Mouse (Mus musculus) embryonic facial prominence, embryonic 10.5 days (tissue): ENCODE measurements at regions not wholly inside any gene's neighbourhood (a gene's known extent, or its start where the extent isn't known, plus 50 kb on each side); places are given as distances from the start of the nearest gene placed in this dataset.
A peak's percentile ranks its signal among the peaks of the same experiment; 100 is the strongest.

Source experiments
- DNase-seq: peaks from one replicate; pipeline ENCODE4 v3.0.0-alpha.2; 2017; ENCODE audit warnings: low spot score
- H3K27ac ChIP-seq: fragments of 300-500 bp; sonication (generic); replicated peaks from 2 replicates; pipeline ENCODE4 v1.5.1; 2016; ENCODE audit warnings: mild to moderate bottlenecking
- H3K27me3 ChIP-seq: fragments of 300-500 bp; sonication (generic); replicated peaks from 2 replicates; pipeline ENCODE4 v1.6.1; 2016; ENCODE audit warnings: low read depth, mild to moderate bottlenecking; ENCODE audit not compliant: poor library complexity, severe bottlenecking
- H3K36me3 ChIP-seq: fragments of 300-500 bp; sonication (generic); replicated peaks from 2 replicates; pipeline ENCODE4 v1.6.1; 2016; ENCODE audit warnings: mild to moderate bottlenecking, moderate library complexity
- H3K4me1 ChIP-seq: fragments of 300-500 bp; sonication (generic); 2 replicates; pipeline ENCODE4 v1.6.1; 2016
- H3K4me3 ChIP-seq: fragments of 300-500 bp; sonication (generic); 2 replicates; pipeline ENCODE4 v1.5.1; 2016; ENCODE audit warnings: mild to moderate bottlenecking, moderate library complexity
- H3K9me3 ChIP-seq: fragments of 300-500 bp; sonication (generic); 2 replicates; pipeline ENCODE4 v1.6.1; 2016; ENCODE audit warnings: mild to moderate bottlenecking
- WGBS: fragments of 180-500 bp; shearing (Covaris S2); methylation state at CpG from one replicate; pipeline ENCODE4 v1.1.7; 2016; 5-methylcytosine and 5-hydroxymethylcytosine counted together

DNA sequence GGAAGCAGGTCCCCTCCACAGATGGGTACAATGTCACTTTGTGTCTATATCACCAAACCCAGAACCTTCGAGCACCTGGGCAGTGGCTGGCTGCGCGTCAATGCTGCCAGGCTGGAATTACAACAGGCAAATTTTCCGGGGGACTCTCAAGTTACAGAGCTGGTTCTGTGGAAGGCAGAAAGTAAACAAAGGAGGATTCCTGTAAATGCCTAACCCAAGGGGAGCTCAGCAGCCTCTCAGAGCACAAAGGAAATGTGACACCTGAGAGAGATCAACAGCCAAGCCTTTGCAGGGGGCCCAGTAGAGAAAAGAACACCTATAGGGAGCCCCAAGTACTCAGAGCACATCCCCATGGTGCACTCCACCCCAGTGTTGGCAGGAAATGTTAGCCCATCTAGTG, 70.7 kb downstream of the Setd4 start:
- DNase-seq: peak; percentile 46
- Histone ChIP-seq H3K27me3 (no peaks in the 10 kb centered on the region), H3K4me3 (no peak overlapping the region), H3K27ac (0 out of 2 replicates have a peak overlapping the region, but pooled peaks have one; percentile 3), H3K9me3 (no peaks in the 10 kb centered on the region), H3K36me3 (no peaks in the 10 kb centered on the region), H3K4me1 (peaks cover 14% of the 10 kb centered on the region)
- 9% methylated on average over 4 of the region's 4 CpGs for WGBS

- Histone ChIP-seq H3K4me1 (peaks cover 14% of the 10 kb centered on the region), H3K4me3 (no peak overlapping the region), H3K9me3 (no peaks in the 10 kb centered on the region), H3K36me3 (no peaks in the 10 kb centered on the region), H3K27ac (no peak overlapping the region), H3K27me3 (no peaks in the 10 kb centered on the region)
- DNase-seq: no peak
- WGBS: 83% methylated on average over 8 of the region's 8 CpGs
Observed at GRCm38 (mm10) chr16:93531937-93532336, 71.9 kb downstream of the Setd4 start.

DNA sequence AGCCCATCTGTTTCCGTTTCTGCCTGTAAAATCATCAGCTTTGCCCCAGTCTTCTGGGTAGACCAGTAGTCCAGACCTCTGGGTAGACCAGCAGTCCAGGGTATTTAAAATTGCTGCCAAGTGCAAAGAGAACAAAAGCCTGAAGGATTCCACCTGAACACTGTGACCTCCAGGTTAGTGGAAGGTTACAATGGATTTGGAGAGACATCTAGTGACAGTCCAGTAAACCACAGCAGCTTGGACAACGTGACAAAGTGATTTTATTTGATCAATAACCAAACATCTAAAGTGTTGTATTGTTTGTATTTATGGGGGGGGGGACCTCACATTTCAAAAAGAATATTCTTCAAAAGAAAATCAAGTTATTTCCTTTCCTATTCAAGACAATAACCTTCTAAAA, 81.4 kb downstream of the Setd4 start:
- WGBS: 73% methylated on average over 2 of the region's 2 CpGs
- H3K27ac ChIP-seq: no peak overlapping the region
- H3K4me1 ChIP-seq: 0 out of 2 replicates have a peak, but pooled peaks cover 5% of the 10 kb centered on the region
- no peaks in the 10 kb centered on the region for H3K9me3 ChIP-seq
- H3K4me3 ChIP-seq: no peak overlapping the region
- DNase-seq: no peak
- no peaks in the 10 kb centered on the region for H3K36me3 ChIP-seq
- no peaks in the 10 kb centered on the region for H3K27me3 ChIP-seq

DNA sequence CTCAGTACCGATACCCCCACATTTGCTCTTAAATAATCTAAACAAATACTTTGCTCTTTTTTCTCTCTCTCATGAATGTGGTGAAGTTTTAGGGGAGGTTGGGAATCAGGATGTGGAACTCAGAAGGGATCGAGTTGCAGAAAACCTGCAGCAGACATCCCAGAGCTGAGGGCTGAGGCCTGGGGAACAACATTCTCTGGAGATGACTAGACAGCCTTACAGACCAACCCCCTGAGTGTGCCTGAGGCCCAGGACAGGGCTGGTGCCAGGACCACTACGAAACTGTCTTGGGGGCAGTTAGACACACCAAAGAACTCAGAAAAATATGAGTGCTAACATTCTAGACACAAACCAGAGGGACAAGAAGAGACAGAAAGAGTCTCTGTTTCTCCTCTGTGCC, 83.4 kb downstream of the Setd4 start:
- no peak overlapping the region for H3K27ac ChIP-seq
- H3K36me3 ChIP-seq: no peaks in the 10 kb centered on the region
- DNase-seq: no peak
- 0 out of 2 replicates have a peak, but pooled peaks cover 5% of the 10 kb centered on the region for H3K4me1 ChIP-seq
- no peaks in the 10 kb centered on the region for H3K27me3 ChIP-seq
- no peaks in the 10 kb centered on the region for H3K9me3 ChIP-seq
- no peak overlapping the region for H3K4me3 ChIP-seq
- WGBS: 68% methylated on average over 3 of the region's 3 CpGs

DNA sequence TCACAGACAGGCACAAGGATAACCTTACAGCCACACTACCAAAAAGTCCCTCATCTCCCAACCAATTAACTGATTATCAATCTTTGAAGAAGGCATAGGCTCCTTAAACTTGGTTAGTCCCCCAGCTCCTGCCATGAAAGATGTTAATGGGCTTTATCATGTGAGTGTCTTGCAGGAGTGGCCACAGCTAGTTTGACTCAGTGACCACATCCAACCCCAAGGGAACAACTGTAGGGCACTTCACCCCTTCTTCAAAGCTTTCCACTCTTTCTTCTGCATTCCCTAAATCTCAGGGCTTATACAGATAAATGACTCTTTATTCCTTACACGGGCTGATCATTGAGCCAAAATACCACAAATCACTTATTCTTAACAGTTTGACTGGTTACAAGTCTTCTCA, 85.2 kb downstream of the Setd4 start:
- H3K4me3 ChIP-seq: no peak overlapping the region
- WGBS: 89% methylated on average over 1 of the region's 1 CpGs
- no peaks in the 10 kb centered on the region for H3K36me3 ChIP-seq
- no peaks in the 10 kb centered on the region for H3K27me3 ChIP-seq
- H3K4me1 ChIP-seq: peaks cover 8% of the 10 kb centered on the region; the same call in 1 of the 2 replicates
- no peak for DNase-seq
- H3K27ac ChIP-seq: no peak overlapping the region
- H3K9me3 ChIP-seq: no peaks in the 10 kb centered on the region

- Histone ChIP-seq H3K4me1 (peaks cover 15% of the 10 kb centered on the region; the same call in 1 of the 2 replicates), H3K36me3 (no peaks in the 10 kb centered on the region), H3K9me3 (no peaks in the 10 kb centered on the region), H3K27ac (no peak overlapping the region), H3K27me3 (no peaks in the 10 kb centered on the region), H3K4me3 (no peak overlapping the region)
- WGBS: 74% methylated on average over 5 of the region's 5 CpGs
- DNase-seq: no peak
Observed at GRCm38 (mm10) chr16:93516793-93517192, 87.1 kb downstream of the Setd4 start.

GRCm38 (mm10) chr16:93515456-93515941, 88.4 kb downstream of the Setd4 start:
- Histone ChIP-seq H3K27ac (no peak overlapping the region), H3K27me3 (no peaks in the 10 kb centered on the region), H3K36me3 (no peaks in the 10 kb centered on the region), H3K9me3 (no peaks in the 10 kb centered on the region), H3K4me3 (no peak overlapping the region), H3K4me1 (peaks cover 12% of the 10 kb centered on the region; the same call in 1 of the 2 replicates)
- no peak for DNase-seq
- WGBS: 80% methylated on average over 5 of the region's 5 CpGs

- WGBS: 90% methylated on average over 5 of the region's 5 CpGs
- H3K4me3 ChIP-seq: no peak overlapping the region
- no peaks in the 10 kb centered on the region for H3K9me3 ChIP-seq
- no peaks in the 10 kb centered on the region for H3K36me3 ChIP-seq
- no peak for DNase-seq
- peaks cover 10% of the 10 kb centered on the region; the same call in 1 of the 2 replicates for H3K4me1 ChIP-seq
- H3K27me3 ChIP-seq: no peaks in the 10 kb centered on the region
- no peak overlapping the region for H3K27ac ChIP-seq
Observed at GRCm38 (mm10) chr16:93513616-93514041, 90.2 kb downstream of the Setd4 start.

DNA sequence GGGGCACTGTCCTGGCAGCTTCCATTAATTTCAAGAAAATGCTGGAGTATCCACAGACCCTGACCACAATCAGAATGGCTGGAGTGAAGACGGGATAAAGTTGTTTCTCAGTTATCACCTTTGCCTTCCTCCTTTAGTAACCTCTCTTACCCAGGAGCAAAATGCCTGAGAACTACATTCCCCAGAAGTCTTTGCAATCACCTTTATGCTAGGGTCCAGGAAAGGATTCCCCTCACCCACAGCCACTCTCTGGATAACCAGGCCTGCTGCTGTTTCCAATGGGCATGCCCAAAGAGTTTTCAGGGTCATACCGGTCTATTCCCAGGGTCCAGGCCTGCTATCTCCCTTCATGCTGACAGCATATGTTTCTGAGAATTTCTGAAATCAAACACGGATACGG, 91.9 kb downstream of the Setd4 start:
- Histone ChIP-seq H3K36me3 (no peaks in the 10 kb centered on the region), H3K4me1 (peaks cover 10% of the 10 kb centered on the region; the same call in 1 of the 2 replicates), H3K9me3 (peaks cover 3% of the 10 kb centered on the region; the same call in 1 of the 2 replicates), H3K4me3 (no peak overlapping the region), H3K27ac (no peak overlapping the region), H3K27me3 (no peaks in the 10 kb centered on the region)
- DNase-seq: no peak
- WGBS: 78% methylated on average over 4 of the region's 4 CpGs

- Histone ChIP-seq H3K27me3 (no peaks in the 10 kb centered on the region), H3K4me1 (peaks cover 10% of the 10 kb centered on the region; the same call in 1 of the 2 replicates), H3K36me3 (no peaks in the 10 kb centered on the region), H3K4me3 (no peak overlapping the region), H3K9me3 (peaks cover 3% of the 10 kb centered on the region; the same call in 1 of the 2 replicates), H3K27ac (no peak overlapping the region)
- 3% methylated on average over 2 of the region's 2 CpGs for WGBS
- DNase-seq: no peak
Observed at GRCm38 (mm10) chr16:93511517-93511916, 92.3 kb downstream of the Setd4 start.

- WGBS: 87% methylated on average over 2 of the region's 2 CpGs
- no peaks in the 10 kb centered on the region for H3K27me3 ChIP-seq
Observed at GRCm38 (mm10) chr16:93498800-93499199, 105.1 kb downstream of the Setd4 start.

GRCm38 (mm10) chr16:93493337-93494002, 110.4 kb downstream of the Setd4 start:
- Histone ChIP-seq H3K27me3 (no peaks in the 10 kb centered on the region), H3K36me3 (no peaks in the 10 kb centered on the region), H3K9me3 (no peaks in the 10 kb centered on the region), H3K4me1 (0 out of 2 replicates have a peak, but pooled peaks cover 4% of the 10 kb centered on the region), H3K27ac (no peak overlapping the region), H3K4me3 (no peak overlapping the region)
- 92% methylated on average over 6 of the region's 6 CpGs for WGBS
- no peak for DNase-seq

More at GRCm38 (mm10) chr16:93498800-93499199, 105.1 kb downstream of the Setd4 start:
- H3K9me3 ChIP-seq: peaks cover 3% of the 10 kb centered on the region; the same call in 1 of the 2 replicates
- no peak for DNase-seq
- no peak overlapping the region for H3K4me3 ChIP-seq
- H3K27ac ChIP-seq: no peak overlapping the region
- H3K36me3 ChIP-seq: no peaks in the 10 kb centered on the region
- H3K4me1 ChIP-seq: 0 out of 2 replicates have a peak, but pooled peaks cover 4% of the 10 kb centered on the region
